Mouse (Mus musculus) ovary, postnatal 36 days (tissue): ENCODE results near the gene Grin2a.

Source experiments
- DNase-seq: peaks from one replicate; pipeline ENCODE4 v3.0.0; 2022; ENCODE audit warnings: low spot score, mixed read lengths

Gene Grin2a

DNA sequence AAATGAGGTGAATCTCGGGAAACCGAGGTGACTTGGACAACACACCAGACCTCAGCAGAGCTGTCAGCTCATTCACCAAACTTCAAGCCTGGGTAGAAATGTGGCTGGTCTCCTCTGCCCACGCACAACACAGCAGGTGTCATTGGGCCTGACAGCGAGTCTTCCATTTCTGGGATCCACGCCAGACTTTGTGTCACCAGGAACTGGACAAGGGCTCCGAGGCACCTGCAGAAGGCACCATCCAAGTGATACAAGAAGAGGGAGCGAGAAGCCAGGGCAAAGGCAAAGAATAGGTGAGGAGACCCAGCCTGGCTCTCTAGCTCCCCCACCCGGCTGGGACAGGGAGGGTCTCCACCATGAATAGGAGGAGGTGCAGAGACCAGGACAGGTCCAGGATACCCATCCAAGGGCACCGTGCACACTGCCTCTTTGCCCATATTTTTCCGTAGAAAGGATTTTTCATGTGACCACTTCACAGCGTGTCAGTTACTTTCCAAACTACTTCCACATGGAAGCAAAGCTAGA is 244.3 kb downstream of the Grin2a start:
- no peak for DNase-seq

GRCm38 (mm10) chr16:9749661-9750060 is 245.7 kb downstream of the Grin2a start:
- DNase-seq, result no peak

GRCm38 (mm10) chr16:9742443-9742842 is 252.9 kb downstream of the Grin2a start:
- DNase-seq, result no peak

DNA sequence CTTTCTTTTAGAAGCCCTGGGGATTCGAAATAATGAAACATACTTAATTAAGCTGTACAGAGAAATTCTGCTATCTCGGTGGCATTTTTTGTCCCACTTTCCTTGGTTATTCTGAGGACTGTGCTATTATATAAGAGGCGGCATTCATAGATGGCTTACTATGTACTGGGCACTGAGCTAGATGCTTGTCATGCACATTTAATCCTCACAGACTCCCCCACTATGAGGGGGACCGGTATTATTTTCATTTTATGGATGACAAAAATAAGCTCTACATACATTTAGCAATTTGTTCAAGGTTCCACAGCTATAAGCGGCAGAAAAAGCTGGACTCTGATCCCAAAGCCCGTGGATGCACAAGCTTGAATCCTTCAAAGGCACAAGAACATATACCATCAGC is 256.7 kb downstream of the Grin2a start:
- no peak for DNase-seq

GRCm38 (mm10) chr16:9737131-9737530 is 258.2 kb downstream of the Grin2a start:
- DNase-seq, result no peak

- DNase-seq, result no peak
Measured at GRCm38 (mm10) chr16:9735365-9736080, 259.8 kb downstream of the Grin2a start.

- no peak for DNase-seq
Measured at GRCm38 (mm10) chr16:9727603-9728002, 267.8 kb downstream of the Grin2a start.

DNA sequence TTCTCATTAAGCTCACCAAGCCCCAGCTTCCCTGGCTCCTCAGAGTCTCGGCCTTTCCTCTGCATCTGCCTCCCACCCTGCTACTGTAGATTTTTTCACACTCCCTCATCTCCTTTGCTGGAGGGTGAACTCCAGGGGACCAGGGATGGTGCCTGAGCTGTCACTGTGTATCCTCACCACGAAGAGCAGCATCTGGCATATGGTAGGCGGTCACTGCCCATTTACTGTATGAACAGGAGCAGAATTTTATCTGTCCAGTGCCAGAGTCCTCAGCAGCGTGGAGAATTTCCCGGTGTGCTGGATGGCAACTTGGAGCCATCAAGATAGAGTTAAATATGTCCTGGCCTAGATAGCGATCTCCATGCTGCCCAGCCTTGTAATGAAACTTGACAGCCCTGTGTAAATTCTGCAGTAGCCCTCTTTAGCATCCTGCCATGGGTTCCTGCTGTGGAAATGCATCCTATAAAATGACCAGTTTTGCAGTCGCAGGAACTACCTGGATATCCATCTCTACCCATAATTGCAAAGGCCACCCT is 269.7 kb downstream of the Grin2a start:
- no peak for DNase-seq

DNA sequence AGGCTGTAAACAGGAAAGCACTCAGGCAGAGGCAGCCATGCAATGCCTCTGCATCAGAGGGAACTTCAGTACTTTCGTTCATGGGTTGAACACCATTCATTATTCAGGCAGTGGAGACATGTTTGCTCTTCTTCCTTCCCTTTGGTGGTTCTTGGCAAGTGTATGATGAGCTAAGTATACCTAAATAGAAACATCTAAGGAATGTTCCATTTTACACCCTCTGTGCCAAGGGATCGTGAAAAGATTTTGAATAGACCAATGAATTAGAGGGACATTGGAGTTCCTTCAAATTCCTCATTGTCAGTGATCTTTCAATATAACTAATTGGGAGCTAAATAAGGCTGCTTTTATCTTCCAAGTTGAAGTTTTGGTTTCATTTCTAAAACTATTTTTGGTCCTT is 284.0 kb downstream of the Grin2a start:
- no peak for DNase-seq

- no peak for DNase-seq
Measured at GRCm38 (mm10) chr16:9709921-9710320, 285.4 kb downstream of the Grin2a start.

GRCm38 (mm10) chr16:9697141-9697540 is 298.2 kb downstream of the Grin2a start:
- no peak for DNase-seq

- no peak for DNase-seq
Measured at GRCm38 (mm10) chr16:9694081-9694480, 301.3 kb downstream of the Grin2a start.

DNA sequence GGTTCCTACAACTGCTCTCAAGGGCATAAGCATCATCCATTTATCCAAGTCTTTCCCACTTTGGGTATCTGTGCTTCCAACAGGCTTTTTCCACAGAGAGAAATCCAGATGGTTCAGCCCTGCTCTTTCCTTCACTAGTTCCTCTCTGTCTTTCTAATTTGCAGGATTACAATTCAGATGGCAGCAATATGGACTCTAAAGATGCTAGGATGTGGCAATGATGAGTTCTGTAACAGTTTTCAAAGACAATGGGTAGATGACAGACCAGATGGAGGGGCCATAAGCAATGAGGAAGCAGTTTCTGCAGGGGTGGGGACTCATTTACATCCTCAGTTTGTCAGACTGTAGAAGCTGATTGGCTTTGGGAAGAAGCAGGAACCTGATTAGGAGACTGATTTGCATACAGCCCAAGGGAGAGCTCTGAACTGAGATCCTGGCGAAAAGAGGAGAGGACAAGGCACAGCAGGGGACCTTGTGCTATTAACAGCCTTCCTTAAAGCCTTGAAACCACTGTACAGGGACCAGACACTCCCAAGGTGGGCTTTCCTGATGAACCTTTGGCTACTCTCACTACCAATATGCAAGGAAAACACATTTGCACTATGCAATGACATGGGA is 306.7 kb downstream of the Grin2a start:
- DNase-seq, result no peak

- DNase-seq, result no peak
Measured at GRCm38 (mm10) chr16:9680572-9680971, 314.8 kb downstream of the Grin2a start.

DNA sequence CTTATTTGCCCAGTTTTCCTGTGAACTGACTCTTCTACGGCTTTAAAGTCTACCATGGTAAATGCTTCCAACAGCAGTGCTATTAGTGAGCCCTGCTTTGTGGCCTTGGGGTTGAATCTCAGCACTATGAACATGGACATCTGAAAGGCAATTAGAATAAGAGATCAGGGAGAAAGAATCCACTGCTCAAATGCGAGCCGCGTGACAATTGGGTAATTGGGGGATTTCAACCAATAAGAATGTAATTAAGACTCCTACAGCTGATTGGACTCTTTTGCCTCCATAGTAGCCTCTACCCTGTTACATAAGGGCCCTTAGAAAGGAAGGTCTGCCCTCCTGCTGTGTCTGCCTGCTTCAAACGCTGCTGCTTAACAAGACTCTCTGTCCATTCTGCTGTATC is 315.4 kb downstream of the Grin2a start:
- no peak for DNase-seq

GRCm38 (mm10) chr16:9678750-9679149 is 316.6 kb downstream of the Grin2a start:
- DNase-seq, result no peak

- DNase-seq, result no peak
Measured at GRCm38 (mm10) chr16:9672390-9672789, 323.0 kb downstream of the Grin2a start.

DNA sequence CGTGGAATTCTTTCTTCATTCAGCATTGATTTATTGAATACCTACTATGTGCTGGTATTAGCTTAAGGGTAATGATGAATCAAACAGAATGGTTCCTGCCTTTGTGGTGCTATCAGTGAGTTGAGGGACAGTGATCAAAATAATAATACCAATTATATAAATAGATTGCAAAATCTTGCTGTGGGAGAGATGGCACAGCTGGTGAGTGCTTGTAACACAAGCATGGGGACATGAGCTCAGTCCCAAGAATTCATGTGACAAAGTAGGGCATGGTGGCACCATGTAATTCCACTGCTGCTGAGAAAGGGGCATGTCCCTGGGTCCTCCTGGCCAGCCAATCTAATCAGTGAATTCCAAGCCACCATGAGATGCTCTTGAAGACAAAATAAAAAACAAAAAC is 324.1 kb downstream of the Grin2a start:
- no peak for DNase-seq

DNA sequence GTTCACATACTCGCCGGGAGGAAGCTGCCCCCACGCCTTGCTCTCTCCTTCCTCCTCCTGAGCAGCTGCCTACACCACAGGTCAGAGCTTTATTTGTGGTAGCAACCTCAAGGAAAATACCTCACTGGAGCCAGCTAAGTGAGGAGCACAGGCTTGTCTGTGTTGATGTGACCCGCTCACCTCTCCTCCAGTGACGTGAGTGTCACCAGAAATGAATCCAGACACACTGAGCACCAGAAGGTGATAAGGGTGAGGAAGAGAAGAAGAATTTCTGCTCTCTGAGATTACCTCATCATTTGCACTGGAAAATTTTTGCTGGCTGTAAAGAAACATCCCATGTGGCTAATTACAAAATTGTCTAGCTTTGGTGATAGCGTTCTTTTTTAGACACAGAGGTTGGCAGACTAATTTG is 324.6 kb downstream of the Grin2a start:
- DNase-seq, result no peak

- DNase-seq, result no peak
Measured at GRCm38 (mm10) chr16:9665896-9666295, 329.5 kb downstream of the Grin2a start.

GRCm38 (mm10) chr16:9664060-9664459 is 331.3 kb downstream of the Grin2a start:
- no peak for DNase-seq

- DNase-seq, result no peak
Measured at GRCm38 (mm10) chr16:9663508-9663907, 331.9 kb downstream of the Grin2a start.

DNA sequence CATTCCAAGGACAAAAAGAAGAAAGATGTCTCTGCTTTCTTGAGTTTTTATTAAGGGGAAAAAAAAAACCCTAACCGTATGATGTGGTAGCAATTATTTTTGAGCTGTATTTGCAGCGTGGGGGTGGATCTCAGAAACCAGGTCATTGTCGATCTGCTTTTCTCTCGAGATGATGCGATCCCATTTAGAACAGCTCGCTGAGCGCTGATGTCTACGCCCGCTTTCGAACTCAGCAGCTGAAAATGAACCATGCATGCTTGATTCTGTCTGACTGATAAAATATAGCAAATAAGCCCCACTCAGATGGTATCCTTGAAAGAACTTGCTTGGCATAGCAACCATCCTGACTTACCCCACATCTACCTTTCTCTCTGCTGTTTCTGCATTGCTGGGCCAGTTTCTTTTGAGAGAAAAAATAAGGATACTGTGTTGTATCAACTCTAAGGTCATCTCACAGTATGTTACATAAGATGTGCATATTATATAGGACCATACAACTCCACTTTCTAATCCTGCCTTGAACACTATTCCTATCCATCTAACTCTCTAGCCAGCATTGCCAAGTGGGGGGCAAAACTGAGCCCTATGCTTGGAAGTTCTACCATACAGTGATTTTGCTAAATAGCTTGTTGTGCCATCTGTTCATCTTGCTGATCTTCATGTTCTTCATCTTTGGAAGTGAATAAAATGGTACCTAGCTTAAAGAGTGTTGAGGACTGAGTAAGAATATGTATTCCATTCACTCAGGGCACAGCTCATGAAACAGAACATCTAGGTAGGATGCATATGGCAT is 369.5 kb downstream of the Grin2a start:
- DNase-seq, result no peak
